Mouse (Mus musculus) lung, adult 2 months (tissue): ENCODE data around the gene Tsnaxip1.
A peak's percentile ranks its signal among the peaks of the same experiment; 100 is the strongest.

Experiments
- CTCF ChIP-seq: fragments of 200-500 bp; IDR thresholded peaks from 2 replicates; pipeline ENCODE4 v1.5.1; 2011; ENCODE audit warnings: mild to moderate bottlenecking, low read length, control low read depth; ENCODE audit not compliant: insufficient read depth
- POLR2A ChIP-seq: fragments of 200-500 bp; IDR thresholded peaks from 2 replicates; pipeline ENCODE4 v1.6.1; 2011; ENCODE audit warnings: low read depth, mild to moderate bottlenecking, control low read depth, low read length, borderline replicate concordance; ENCODE audit errors: extremely low read depth

GRCm38 (mm10) chr8:105854303-105854702 is 26.8 kb downstream of the Tsnaxip1 start:
- TF ChIP-seq CTCF, result 0 out of 2 replicates have a peak, but pooled peaks have one; percentile 11
- no peak for TF ChIP-seq POLR2A
